ENCODE assay signal across 21 mouse cellular contexts in the genomic region with DNA sequence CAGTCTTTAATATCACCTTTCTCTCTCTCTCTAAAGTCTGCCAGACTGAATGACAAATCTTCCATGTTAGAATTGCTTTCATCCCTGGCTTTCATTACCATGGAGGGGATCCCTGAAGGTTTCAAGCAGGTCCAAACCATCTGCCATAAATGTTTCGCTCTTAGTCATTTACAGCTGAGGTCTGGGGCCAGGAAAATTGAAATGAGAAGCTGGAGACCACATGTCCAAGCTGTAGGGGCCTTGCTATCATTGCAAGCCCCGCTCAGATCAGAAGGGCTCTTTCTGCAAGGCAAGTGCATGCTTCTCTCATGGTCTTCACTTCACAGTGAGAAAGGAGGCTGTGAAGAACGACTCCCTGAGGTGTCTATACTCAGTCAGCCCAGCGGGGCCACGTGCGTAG. TPM values are rescaled to one million over a fixed set of nuclear protein-coding genes. Genes with fewer than 3 reads are reported as not detected.
DNase-seq lines count a peak whose midpoint lies in the region; ATAC-seq lines count a peak whose summit lies in the region.
"Had no signal": no experiment of that assay in that cellular context is flagged by ENCODE, and none has a peak within 500 bp of the region (broad histone marks: within the 10 kb centered on the region; RNA-seq: fewer than 3 reads in every experiment).

No protein-coding gene starts in this region.

- H3K9ac ChIP-seq in hindbrain, embryonic 14.5 days: no peak overlapping the region
- H3K9ac ChIP-seq in hindbrain, embryonic 11.5 days (ENCODE audit: low read depth, low read length): no peak overlapping the region
- no peak overlapping the region for H3K9ac ChIP-seq in neural tube, embryonic 14.5 days (replicated peaks; ENCODE audit: low read depth, low read length)
- H3K9ac ChIP-seq in liver, embryonic 11.5 days (ENCODE audit: low read depth, low read length): no peak overlapping the region
- H3K9ac ChIP-seq: embryonic facial prominence, embryonic 12.5 days; forebrain, embryonic 13.5 days; forebrain, postnatal 0 days; heart, embryonic 13.5 days; intestine, embryonic 15.5 days had no signal

- no peaks in the 10 kb centered on the region for H3K36me3 ChIP-seq in hindbrain, embryonic 14.5 days (replicated peaks; ENCODE audit: control insufficient read depth, insufficient read depth)
- H3K36me3 ChIP-seq in hindbrain, embryonic 11.5 days (ENCODE audit: control insufficient read depth, insufficient read depth, low read length): no peaks in the 10 kb centered on the region
- H3K36me3 ChIP-seq in neural tube, embryonic 14.5 days (ENCODE audit: control insufficient read depth, insufficient read depth, low read length): no peaks in the 10 kb centered on the region
- H3K36me3 ChIP-seq in liver, embryonic 11.5 days (ENCODE audit: control insufficient read depth, insufficient read depth, low read length): peaks cover 2% of the 10 kb centered on the region; the same call in 1 of the 2 replicates
- H3K36me3 ChIP-seq: embryonic facial prominence, embryonic 12.5 days had no signal

- H3K4me1 ChIP-seq in hindbrain, embryonic 14.5 days (replicated peaks; ENCODE audit: control insufficient read depth, insufficient read depth, low read length): peaks cover 6% of the 10 kb centered on the region; the same call in 1 of the 2 replicates
- H3K4me1 ChIP-seq in hindbrain, embryonic 11.5 days (replicated peaks; ENCODE audit: control insufficient read depth, insufficient read depth, low read length): no peaks in the 10 kb centered on the region
- no peaks in the 10 kb centered on the region for H3K4me1 ChIP-seq in neural tube, embryonic 14.5 days (ENCODE audit: control insufficient read depth, insufficient read depth, low read length)
- no peaks in the 10 kb centered on the region for H3K4me1 ChIP-seq in liver, embryonic 11.5 days (replicated peaks; ENCODE audit: control insufficient read depth, insufficient read depth, low read length)
- H3K4me1 ChIP-seq: embryonic facial prominence, embryonic 12.5 days; forebrain, embryonic 13.5 days; heart, embryonic 13.5 days; intestine, embryonic 15.5 days had no signal

- H3K9me3 ChIP-seq in hindbrain, embryonic 14.5 days (ENCODE audit: control insufficient read depth, low read length): no peaks in the 10 kb centered on the region
- no peaks in the 10 kb centered on the region for H3K9me3 ChIP-seq in hindbrain, embryonic 11.5 days (ENCODE audit: control insufficient read depth, low read length)
- H3K9me3 ChIP-seq in neural tube, embryonic 14.5 days (ENCODE audit: control insufficient read depth, low read length): no peaks in the 10 kb centered on the region
- no peaks in the 10 kb centered on the region for H3K9me3 ChIP-seq in liver, embryonic 11.5 days (ENCODE audit: control insufficient read depth, low read length)
- H3K9me3 ChIP-seq: forebrain, embryonic 13.5 days; intestine, embryonic 15.5 days had no signal

- no peak overlapping the region for H3K4me2 ChIP-seq in hindbrain, embryonic 14.5 days (replicated peaks)
- H3K4me2 ChIP-seq in hindbrain, embryonic 11.5 days (replicated peaks; ENCODE audit: low read depth, low read length): no peak overlapping the region
- H3K4me2 ChIP-seq in neural tube, embryonic 14.5 days (ENCODE audit: low read depth, low read length): no peak overlapping the region
- no peak overlapping the region for H3K4me2 ChIP-seq in liver, embryonic 11.5 days
- H3K4me2 ChIP-seq: embryonic facial prominence, embryonic 12.5 days; forebrain, embryonic 13.5 days; heart, embryonic 13.5 days; intestine, embryonic 15.5 days had no signal

- no peaks in the 10 kb centered on the region for H3K27me3 ChIP-seq in hindbrain, embryonic 14.5 days (ENCODE audit: control insufficient read depth, insufficient read depth, low read length)
- H3K27me3 ChIP-seq in hindbrain, embryonic 11.5 days (ENCODE audit: control insufficient read depth, insufficient read depth, low read length): no peaks in the 10 kb centered on the region
- H3K27me3 ChIP-seq in neural tube, embryonic 14.5 days (ENCODE audit: control insufficient read depth, insufficient read depth, low read length): no peaks in the 10 kb centered on the region
- no peaks in the 10 kb centered on the region for H3K27me3 ChIP-seq in liver, embryonic 11.5 days (replicated peaks; ENCODE audit: control insufficient read depth, insufficient read depth, low read length)
- H3K27me3 ChIP-seq: CH12.LX; embryonic facial prominence, embryonic 12.5 days; forebrain, embryonic 13.5 days; heart, embryonic 13.5 days; intestine, embryonic 15.5 days; Patski had no signal

- 76% methylated on average over 6 of the region's 6 CpGs for WGBS in hindbrain, embryonic 14.5 days
- 86% methylated on average over 6 of the region's 6 CpGs for WGBS in hindbrain, embryonic 11.5 days
- WGBS in neural tube, embryonic 14.5 days: 71% methylated on average over 6 of the region's 6 CpGs
- WGBS in liver, embryonic 11.5 days: 85% methylated on average over 6 of the region's 6 CpGs

- peak; percentile 18 to 39 for DNase-seq in cerebellum, postnatal 14 days
- DNase-seq in cerebellum, adult 11-12 months: no peak
- no peak for DNase-seq in hindbrain, embryonic 14.5 days (ENCODE audit: low spot score)
- no peak for DNase-seq in hindbrain, embryonic 11.5 days (ENCODE audit: low spot score)
- DNase-seq in neural tube, embryonic 10.5 days (ENCODE audit: extremely low spot score, low spot score): no peak
- no peak for DNase-seq in liver, embryonic 11.5 days (ENCODE audit: low spot score)
- DNase-seq: adrenal gland, postnatal 14 days; cerebellum, adult 18-20 months; cerebellum, postnatal 36 days; forebrain, postnatal 0 days; gastrocnemius, postnatal 14 days; heart, postnatal 36 days; kidney, adult 2 months had no signal

- no peak for ATAC-seq in hindbrain, embryonic 14.5 days (ENCODE audit: low FRiP score)
- ATAC-seq in hindbrain, embryonic 11.5 days (ENCODE audit: low FRiP score): no peak
- no peak for ATAC-seq in neural tube, embryonic 14.5 days (ENCODE audit: low read depth)
- no peak for ATAC-seq in liver, embryonic 11.5 days (replicated peaks; ENCODE audit: low FRiP score)
- ATAC-seq: activated CD4-positive, CD25-positive, alpha-beta regulatory T cell, adult 4 months; forebrain, embryonic 13.5 days; forebrain, postnatal 0 days; intestine, embryonic 15.5 days; Patski had no signal

- no peak overlapping the region for H3K4me3 ChIP-seq in hindbrain, embryonic 14.5 days (replicated peaks; ENCODE audit: low read length)
- no peak overlapping the region for H3K4me3 ChIP-seq in hindbrain, embryonic 11.5 days (ENCODE audit: low read depth, low read length)
- H3K4me3 ChIP-seq in neural tube, embryonic 14.5 days (ENCODE audit: low read depth, low read length): no peak overlapping the region
- H3K4me3 ChIP-seq in liver, embryonic 11.5 days (ENCODE audit: low read depth, low read length): no peak overlapping the region
- H3K4me3 ChIP-seq: embryonic facial prominence, embryonic 12.5 days; forebrain, embryonic 13.5 days; heart, embryonic 13.5 days; intestine, embryonic 15.5 days had no signal

- H3K27ac ChIP-seq in hindbrain, embryonic 14.5 days: peak overlapping the region; percentile 9; the same call in 1 of the 2 replicates
- no peak overlapping the region for H3K27ac ChIP-seq in hindbrain, embryonic 11.5 days (ENCODE audit: low read depth, low read length)
- peak overlapping the region; percentile 35; the same call in 1 of the 2 replicates for H3K27ac ChIP-seq in neural tube, embryonic 14.5 days (ENCODE audit: low read depth, low read length)
- no peak overlapping the region for H3K27ac ChIP-seq in liver, embryonic 11.5 days (ENCODE audit: low read depth, low read length)
- H3K27ac ChIP-seq: embryonic facial prominence, embryonic 12.5 days; forebrain, embryonic 13.5 days; heart, embryonic 13.5 days; intestine, embryonic 15.5 days had no signal

RNA-seq across cellular contexts. Expression of a gene that starts 42.7 kb away (rescaled TPM):
- polyA plus RNA-seq in hindbrain, embryonic 14.5 days (2014; fragmentation: Nextera tagmentation; extraction: Ambion mirVana): 0.18 and 0.27 TPM in 2 replicates
- polyA plus RNA-seq in hindbrain, embryonic 11.5 days (2014; fragmentation: Nextera tagmentation; extraction: Ambion mirVana): 0.28 and 0.95 TPM in 2 replicates
- polyA plus RNA-seq in neural tube, embryonic 14.5 days (2014; fragmentation: Nextera tagmentation; extraction: Ambion mirVana): 0.24 TPM in 1 of 2 replicates, not detected in the other
- 43.2 and 45.7 TPM in 2 replicates for polyA plus RNA-seq in liver, embryonic 11.5 days (2014; fragmentation: Nextera tagmentation; extraction: Ambion mirVana)
- polyA plus RNA-seq: activated CD4-positive, CD25-positive, alpha-beta regulatory T cell, adult 4 months had no signal

Comparison
In these comparisons a context has a peak if more than half of its experiments do, and no peak if none do; other contexts are left out.
1. DNase-seq: peak in cerebellum, postnatal 14 days (2 of 2); none in cerebellum, adult 11-12 months (single experiment), hindbrain, embryonic 14.5 days (single experiment), hindbrain, embryonic 11.5 days (single experiment), neural tube, embryonic 10.5 days (single experiment) and liver, embryonic 11.5 days (single experiment).
2. H3K27ac ChIP-seq: peak in hindbrain, embryonic 14.5 days (single experiment) and neural tube, embryonic 14.5 days (single experiment); none in hindbrain, embryonic 11.5 days (single experiment) and liver, embryonic 11.5 days (single experiment).
3. RNA of a gene that starts 42.7 kb away (polyA plus RNA-seq): 43.2 to 45.7 TPM in liver, embryonic 11.5 days; 0.28 to 0.95 TPM in hindbrain, embryonic 11.5 days, 0.18 to 0.27 TPM in hindbrain, embryonic 14.5 days and 0.24 TPM in neural tube, embryonic 14.5 days; every median in the first group is over 10 times any median in the second.